ENCODE assay signal across 8 mouse cellular contexts in genomic region chr2:151544673-151545072, GRCm38 (mm10). TPM values are rescaled to one million over a fixed set of nuclear protein-coding genes. Genes with fewer than 3 reads are reported as not detected.
A peak's percentile ranks its signal among the peaks of the same experiment; 100 is the strongest.
DNase-seq lines count a peak whose midpoint lies in the region; ATAC-seq and TF ChIP-seq lines count a peak whose summit lies in the region.

No protein-coding gene starts in this region.

- H3K79me2 ChIP-seq in heart, adult 2 months (replicated peaks; ENCODE audit: control insufficient read depth, insufficient read depth, low read length), result no peaks in the 10 kb centered on the region

- TF ChIP-seq POLR2A in heart, adult 2 months (IDR thresholded peaks at IDR 0.05; ENCODE audit: insufficient read depth, low read depth, low read length), result no peak

- TF ChIP-seq CTCF in heart, adult 2 months (IDR thresholded peaks at IDR 0.05), result no peak

- H3K27me3 ChIP-seq in heart, adult 2 months (ENCODE audit: control insufficient read depth, insufficient read depth, low read length), result no peaks in the 10 kb centered on the region
- H3K27me3 ChIP-seq in limb, embryonic 12.5 days, result no peaks in the 10 kb centered on the region

- H3K27ac ChIP-seq in heart, adult 2 months, result peak overlapping the region; percentile 41
- no peak overlapping the region for H3K27ac ChIP-seq in limb, embryonic 12.5 days

- H3K4me3 ChIP-seq in heart, adult 2 months, result peak overlapping the region; percentile 19; the same call in 1 of the 2 replicates
- no peak overlapping the region for H3K4me3 ChIP-seq in limb, embryonic 12.5 days (replicated peaks)

- H3K9ac ChIP-seq in heart, adult 2 months (ENCODE audit: low read depth, low read length), result no peak overlapping the region
- 0 out of 2 replicates have a peak overlapping the region, but pooled peaks have one; percentile 12 for H3K9ac ChIP-seq in limb, embryonic 12.5 days (replicated peaks)

- H3K36me3 ChIP-seq in heart, adult 2 months (ENCODE audit: control insufficient read depth, insufficient read depth, low read length), result peaks cover 4% of the 10 kb centered on the region
- peaks cover 47% of the 10 kb centered on the region for H3K36me3 ChIP-seq in limb, embryonic 12.5 days

- no peak for TF ChIP-seq EP300 in heart, adult 2 months (IDR thresholded peaks at IDR 0.05; ENCODE audit: insufficient read depth, low read depth, low read length)

- ATAC-seq in limb, embryonic 12.5 days (ENCODE audit: insufficient number of reproducible peaks, insufficient read depth, low FRiP score, low TSS enrichment, low read depth), result no peak
- ATAC-seq in CD4-positive, CD25-positive, alpha-beta regulatory T cell, adult 4 months, result no peak

- 32% methylated on average over 6 of the region's 6 CpGs for WGBS in heart, adult 2 months
- 77% methylated on average over 6 of the region's 6 CpGs for WGBS in limb, embryonic 12.5 days

- H3K4me1 ChIP-seq in heart, adult 2 months (ENCODE audit: control insufficient read depth, insufficient read depth, low read length), result peaks cover 20% of the 10 kb centered on the region
- H3K4me1 ChIP-seq in limb, embryonic 12.5 days (replicated peaks), result peaks cover 23% of the 10 kb centered on the region

- peak overlapping the region; percentile 79; the same call in 1 of the 2 replicates for H3K4me2 ChIP-seq in limb, embryonic 12.5 days

- no peaks in the 10 kb centered on the region for H3K9me3 ChIP-seq in limb, embryonic 12.5 days

- intact Hi-C loops in heart, adult 2 months (cut with DNase I), result no loop called here

- DNase-seq in heart, adult 2 months, result no peak
- no peak for DNase-seq in heart, adult 18-20 months
- DNase-seq in right cerebral cortex, adult 18-20 months, result peak; percentile 66
- DNase-seq in right cerebral cortex, postnatal 14 days, result no peak
- DNase-seq in thymus, postnatal 4 days, result peak; percentile 56
- DNase-seq in yolk sac, embryonic 10.5 days (ENCODE audit: low spot score), result no peak

RNA-seq across cellular contexts. Expression of gene Fkbp1a, which starts 2.4 kb away (rescaled TPM):
- 100 to 1,000 TPM; 197 to 211 TPM for total RNA-seq in heart, adult 2 months (2021)
- polyA plus RNA-seq in heart, adult 2 months (2012; rRNA removed), result 90.5 and 145 TPM in 2 replicates
- 100 to 1,000 TPM; 200 to 226 TPM for total RNA-seq in heart, adult 18-20 months (2021)
- polyA plus RNA-seq in limb, embryonic 12.5 days (2016; fragmentation: Nextera tagmentation; extraction: Ambion mirVana), result 420 and 428 TPM in 2 replicates
- polyA plus RNA-seq in CD4-positive, CD25-positive, alpha-beta regulatory T cell, adult 4 months (2017; shearing (Covaris generic)), result 100 to 1,000 TPM; 213 to 231 TPM

RNA-seq across cellular contexts. Expression of gene Sdcbp2, which starts 27.7 kb away (rescaled TPM):
- 1 to 10 TPM; 1.9 to 2.4 TPM for total RNA-seq in heart, adult 2 months (2021)
- 2.2 TPM in 2 replicates for polyA plus RNA-seq in heart, adult 2 months (2012; rRNA removed)
- total RNA-seq in heart, adult 18-20 months (2021), result 1 to 10 TPM; 2.8 to 2.9 TPM
- 0.34 and 1.2 TPM in 2 replicates for polyA plus RNA-seq in limb, embryonic 12.5 days (2016; fragmentation: Nextera tagmentation; extraction: Ambion mirVana)
- 100 to 1,000 TPM in 1 of 2 experiments, 10 to 100 TPM in 1; 99.8 to 108 TPM for polyA plus RNA-seq in CD4-positive, CD25-positive, alpha-beta regulatory T cell, adult 4 months (2017; shearing (Covaris generic))

RNA-seq across cellular contexts. Expression of gene Nsfl1c, which starts 50.7 kb away (rescaled TPM):
- 10 to 100 TPM; 77.8 to 80.8 TPM for total RNA-seq in heart, adult 2 months (2021)
- polyA plus RNA-seq in heart, adult 2 months (2012; rRNA removed), result 59.5 and 74.1 TPM in 2 replicates
- total RNA-seq in heart, adult 18-20 months (2021), result 10 to 100 TPM; 79.4 to 84.5 TPM
- polyA plus RNA-seq in limb, embryonic 12.5 days (2016; fragmentation: Nextera tagmentation; extraction: Ambion mirVana), result 279 and 285 TPM in 2 replicates
- polyA plus RNA-seq in CD4-positive, CD25-positive, alpha-beta regulatory T cell, adult 4 months (2017; shearing (Covaris generic)), result 100 to 1,000 TPM; 137 to 165 TPM

Comparison
In these comparisons a context has a peak if more than half of its experiments do, and no peak if none do; other contexts are left out.
1. DNase-seq: peak in right cerebral cortex, adult 18-20 months (single experiment) and thymus, postnatal 4 days (single experiment); none in heart, adult 2 months (0 of 2), heart, adult 18-20 months (0 of 2), right cerebral cortex, postnatal 14 days (single experiment) and yolk sac, embryonic 10.5 days (single experiment).
2. RNA of gene Sdcbp2, which starts 27.7 kb away (polyA plus RNA-seq): 99.8 to 108 TPM in CD4-positive, CD25-positive, alpha-beta regulatory T cell, adult 4 months; 2.2 TPM in heart, adult 2 months and 0.34 to 1.2 TPM in limb, embryonic 12.5 days; every median in the first group is over 10 times any median in the second.